ENCODE assay signal across 15 mouse cellular contexts in the genomic region with DNA sequence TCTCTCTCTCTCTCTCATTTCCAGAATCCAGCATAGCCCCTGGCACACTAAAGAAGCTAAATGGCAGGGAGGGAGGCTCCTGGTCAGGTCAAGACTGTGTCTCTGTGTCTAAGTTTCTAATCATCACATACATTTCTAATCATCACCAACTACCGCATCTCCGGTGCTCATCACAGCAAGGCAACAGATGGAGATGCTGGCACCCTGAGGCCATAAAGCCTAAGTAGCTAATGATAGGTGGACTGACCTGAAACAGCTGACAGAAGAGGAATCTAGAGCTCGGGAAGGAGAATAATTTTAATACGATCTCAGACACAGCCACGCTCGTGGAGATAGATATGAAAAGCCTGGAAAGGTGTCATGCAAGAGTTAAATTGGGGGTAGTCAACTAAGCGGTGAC.
"Had no signal": no experiment of that assay in that cellular context is flagged by ENCODE, and none has a peak within 500 bp of the region (broad histone marks: within the 10 kb centered on the region; RNA-seq: fewer than 3 reads in every experiment).

No protein-coding gene starts in this region.

- DNase-seq: kidney, postnatal 10 days; kidney, postnatal 4 days; liver, embryonic 13.5 days; lung, adult 2 months; lung, postnatal 14 days; lung, postnatal 4 days; midbrain, embryonic 14.5 days; right cerebral cortex, adult 18-20 months; right cerebral cortex, postnatal 14 days; right cerebral cortex, postnatal 4 days; thymus, postnatal 25 days had no signal

- H3K4me3 ChIP-seq: kidney, embryonic 15.5 days; liver, embryonic 13.5 days; neural tube, embryonic 12.5 days; neural tube, embryonic 15.5 days; stomach, embryonic 15.5 days had no signal

- H3K27me3 ChIP-seq: kidney, embryonic 15.5 days; liver, embryonic 13.5 days; neural tube, embryonic 12.5 days; neural tube, embryonic 15.5 days; stomach, embryonic 15.5 days had no signal

- H3K27ac ChIP-seq: kidney, embryonic 15.5 days; liver, embryonic 13.5 days; neural tube, embryonic 12.5 days; neural tube, embryonic 15.5 days; stomach, embryonic 15.5 days had no signal

- H3K4me1 ChIP-seq: kidney, embryonic 15.5 days; liver, embryonic 13.5 days; neural tube, embryonic 12.5 days; neural tube, embryonic 15.5 days; stomach, embryonic 15.5 days had no signal
